Mouse (Mus musculus) lung, postnatal 36 days (tissue): ENCODE data around the gene Fut1.

Experiments
- DNase-seq: peaks from one replicate; pipeline ENCODE4 v3.0.0; 2022; ENCODE audit warnings: mixed read lengths

Fut1 gene

GRCm38 (mm10) chr7:45605704-45606289 is 11.3 kb upstream of the Fut1 start:
- no peak for DNase-seq

- DNase-seq, result no peak
These were observed 7.6 kb upstream of the Fut1 start for GRCm38 (mm10) chr7:45609511-45609910.

- no peak for DNase-seq
These were observed 812 bp upstream of the Fut1 start for GRCm38 (mm10) chr7:45616277-45616676.

GRCm38 (mm10) chr7:45618316-45618715 is 1.2 kb downstream of the Fut1 start:
- DNase-seq, result no peak

- no peak for DNase-seq
These were observed 2.5 kb downstream of the Fut1 start for GRCm38 (mm10) chr7:45619592-45619991.

DNA sequence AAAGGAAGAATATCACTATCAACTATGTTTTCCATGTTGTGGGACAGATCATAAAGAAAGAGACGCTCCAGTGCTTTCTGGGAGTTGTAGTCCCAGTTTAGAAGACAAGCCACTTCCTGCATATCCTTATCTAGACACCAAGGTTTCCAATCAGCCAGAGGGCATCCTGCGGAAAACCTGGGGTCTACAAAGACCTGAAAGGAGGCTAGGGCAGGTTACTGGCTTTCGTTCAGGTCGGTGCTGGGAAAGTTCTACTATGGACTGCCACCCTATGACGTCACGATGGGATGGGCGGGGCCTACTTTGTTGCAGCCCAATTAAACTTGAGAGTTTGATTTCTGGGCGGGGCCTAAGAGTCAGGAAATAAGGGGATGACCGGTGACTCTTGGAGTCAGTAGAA is 4.4 kb downstream of the Fut1 start, which contains the start of gene Izumo1:
Gene Izumo1 (plus strand): TSS at position 369 of the 400 bp plus-strand sequence.
- DNase-seq, result peak; percentile 73

DNA sequence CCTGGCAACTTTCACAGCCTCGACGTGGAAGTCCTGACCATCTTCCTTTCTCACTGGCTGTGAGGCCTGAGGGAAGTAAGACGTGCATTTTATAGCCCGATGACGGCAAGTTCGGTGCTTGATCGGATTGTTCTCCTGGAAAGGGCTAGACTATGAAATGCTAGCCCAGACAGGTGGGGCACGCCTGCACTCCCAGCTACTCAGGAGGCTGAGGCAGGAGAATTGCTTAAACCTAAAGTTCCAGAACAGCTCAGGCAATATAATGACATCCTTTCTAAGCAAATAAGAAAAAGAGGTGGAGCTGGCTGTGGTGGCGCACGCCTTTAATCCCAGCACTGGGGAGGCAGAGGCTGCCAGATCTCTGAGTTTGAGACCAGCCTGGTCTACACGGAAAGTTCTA is 6.4 kb downstream of the Fut1 start:
- DNase-seq, result no peak

DNA sequence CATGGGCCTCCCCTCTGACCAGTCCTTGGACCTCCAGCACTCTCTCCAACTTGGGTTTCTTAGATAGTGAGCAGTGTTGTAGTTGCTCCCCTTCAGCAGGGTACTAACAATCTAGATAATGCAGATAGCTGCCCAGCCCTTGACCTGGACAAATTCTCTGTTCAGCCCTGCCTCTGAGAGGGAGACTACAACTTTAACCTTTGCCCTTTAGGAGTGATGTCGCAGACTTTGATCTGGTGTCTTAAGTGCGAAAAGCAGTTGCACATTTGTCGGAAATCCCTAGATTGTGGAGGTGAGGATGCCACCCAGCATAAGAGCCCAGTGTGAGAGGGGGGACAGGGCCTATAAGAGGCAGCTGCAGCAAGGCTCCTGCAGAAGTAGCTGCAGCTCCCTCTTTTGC is 7.6 kb downstream of the Fut1 start:
- no peak for DNase-seq

DNA sequence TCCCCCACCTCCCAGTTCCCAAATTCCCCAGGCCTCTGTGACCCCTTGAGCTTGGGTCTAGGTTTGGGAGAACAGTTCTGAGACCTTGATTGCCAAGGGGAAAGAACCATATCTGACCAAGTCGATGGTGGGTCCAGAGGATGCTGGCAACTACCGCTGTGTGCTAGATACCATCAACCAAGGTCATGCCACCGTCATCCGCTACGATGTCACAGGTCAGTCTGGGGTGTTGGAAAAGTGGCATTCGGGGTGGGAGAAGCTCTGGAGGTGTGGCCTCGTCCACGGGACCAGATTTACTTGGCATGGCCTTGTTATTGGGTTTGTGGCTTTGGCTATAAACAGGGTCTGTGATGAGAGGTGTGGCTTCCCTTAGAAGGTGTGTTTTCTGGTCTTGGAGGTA is 8.4 kb downstream of the Fut1 start:
- DNase-seq, result no peak

GRCm38 (mm10) chr7:45626571-45627076 is 9.5 kb downstream of the Fut1 start:
- peak; percentile 70 for DNase-seq

DNA sequence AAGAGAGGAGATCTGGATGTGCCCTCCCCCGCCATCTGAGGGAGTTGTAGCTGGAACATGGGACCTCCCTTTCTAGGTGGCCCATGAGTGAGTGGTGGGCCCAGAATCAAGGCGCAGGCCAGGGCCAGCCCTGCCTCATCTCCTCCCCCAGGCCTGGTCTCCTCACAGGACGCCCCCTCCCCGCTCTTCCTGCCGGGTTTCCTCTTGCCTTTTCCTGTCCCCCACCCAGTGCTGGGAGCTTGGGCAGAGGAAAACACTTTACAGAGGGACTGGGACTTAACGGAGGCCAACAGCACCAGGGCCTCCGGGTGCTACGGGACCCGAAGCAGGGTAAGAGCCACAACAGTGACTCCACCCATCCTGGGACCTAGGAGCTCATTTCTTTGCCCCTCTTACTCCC is 10.2 kb downstream of the Fut1 start, which contains the start of gene Rasip1:
Gene Rasip1 (plus strand): TSS at position 228 of the 400 bp plus-strand sequence.
- peak; percentile 86 for DNase-seq

DNA sequence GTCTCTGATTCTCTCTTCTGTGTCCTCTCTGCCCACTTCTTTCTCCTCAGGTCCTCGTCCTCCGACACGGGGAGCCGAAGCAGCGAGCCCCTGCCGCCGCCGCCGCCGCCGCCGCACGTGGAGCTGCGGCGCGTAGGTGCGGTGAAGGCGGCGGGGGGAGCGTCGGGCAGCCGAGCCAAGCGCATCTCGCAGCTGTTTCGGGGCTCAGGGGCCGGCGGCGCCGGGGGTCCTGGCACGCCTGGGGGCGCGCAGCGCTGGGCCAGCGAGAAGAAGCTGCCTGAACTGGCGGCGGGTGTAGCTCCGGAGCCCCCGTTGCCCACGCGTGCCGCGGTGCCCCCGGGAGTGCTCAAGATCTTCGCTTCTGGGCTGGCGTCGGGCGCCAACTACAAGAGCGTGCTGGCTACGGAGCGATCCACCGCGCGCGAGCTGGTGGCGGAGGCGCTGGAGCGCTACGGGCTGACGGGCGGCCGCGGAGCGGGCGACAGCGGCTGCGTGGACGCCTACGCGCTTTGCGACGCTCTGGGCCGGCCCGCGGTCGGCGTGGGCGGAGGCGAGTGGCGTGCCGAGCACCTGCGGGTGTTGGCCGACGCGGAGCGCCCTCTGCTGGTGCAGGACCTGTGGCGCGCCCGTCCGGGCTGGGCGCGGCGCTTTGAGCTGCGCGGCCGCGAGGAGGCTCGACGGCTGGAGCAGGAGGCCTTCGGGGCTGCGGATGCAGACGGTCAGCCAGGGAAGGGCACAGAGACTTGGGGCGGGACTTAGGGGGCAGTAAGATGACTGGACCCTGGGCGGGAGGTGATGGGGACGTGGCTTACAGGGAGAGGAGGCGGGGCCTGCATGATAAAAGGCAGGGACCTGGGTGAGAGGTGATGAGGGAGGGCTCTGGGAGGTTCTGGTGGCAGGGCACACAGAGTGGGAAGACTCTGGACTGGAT is 11.5 kb downstream of the Fut1 start:
- peak; percentile 93 for DNase-seq

DNA sequence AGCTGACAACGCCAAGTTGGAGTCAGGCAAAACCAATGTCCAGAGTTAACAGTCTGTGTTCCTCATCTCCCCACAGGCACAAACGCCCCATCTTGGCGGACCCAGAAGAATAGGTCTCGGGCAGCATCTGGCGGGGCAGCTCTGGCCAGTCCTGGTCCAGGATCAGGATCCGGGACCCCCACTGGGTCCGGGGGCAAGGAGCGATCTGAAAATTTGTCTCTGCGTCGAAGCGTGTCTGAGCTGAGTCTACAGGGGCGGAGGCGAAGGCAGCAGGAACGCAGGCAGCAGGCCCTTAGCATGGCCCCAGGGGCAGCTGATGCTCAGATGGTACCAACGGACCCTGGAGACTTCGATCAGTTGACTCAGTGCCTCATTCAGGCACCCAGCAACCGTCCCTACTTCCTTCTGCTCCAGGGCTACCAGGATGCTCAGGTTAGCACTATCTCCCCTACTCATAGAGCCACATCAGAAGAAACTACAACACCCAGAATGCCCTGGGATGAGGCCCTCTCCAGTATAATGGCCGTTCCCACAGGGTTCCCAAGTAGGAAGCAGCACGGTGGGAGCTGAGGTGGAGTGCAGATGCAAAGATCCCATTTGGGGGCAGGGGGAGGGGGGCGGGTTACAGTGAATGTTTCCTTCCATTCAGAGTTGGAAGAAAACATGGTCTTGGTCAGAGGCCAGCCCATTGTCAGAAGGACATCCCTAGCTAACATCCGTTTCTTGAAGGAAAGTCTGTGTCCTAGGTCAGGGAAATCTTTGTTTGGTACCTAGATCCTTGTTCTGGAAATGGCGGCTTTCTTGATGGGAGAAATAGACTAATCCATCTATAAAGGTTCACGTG is 13.2 kb downstream of the Fut1 start:
- DNase-seq, result peak; percentile 63

DNA sequence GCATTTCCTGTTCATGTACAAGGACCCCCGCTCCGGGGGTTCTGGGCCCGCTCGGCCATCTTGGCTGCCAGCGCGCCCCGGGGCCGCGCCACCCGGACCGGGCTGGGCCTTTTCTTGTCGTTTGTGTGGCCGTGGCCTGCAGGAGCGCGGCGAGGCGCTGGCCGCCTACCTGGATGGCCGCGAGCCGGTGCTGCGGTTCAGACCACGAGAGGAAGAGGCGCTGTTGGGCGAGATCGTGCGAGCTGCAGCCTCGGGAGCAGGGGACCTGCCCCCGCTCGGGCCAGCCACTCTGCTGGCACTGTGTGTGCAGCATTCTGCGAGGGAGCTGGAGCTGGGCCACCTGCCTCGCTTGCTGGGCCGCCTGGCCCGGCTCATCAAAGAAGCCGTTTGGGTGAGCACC is 15.4 kb downstream of the Fut1 start:
- no peak for DNase-seq

- DNase-seq, result peak; percentile 78
These were observed 18.0 kb downstream of the Fut1 start for GRCm38 (mm10) chr7:45634946-45635681.

- DNase-seq, result peak; percentile 69
These were observed 18.9 kb downstream of the Fut1 start for GRCm38 (mm10) chr7:45635711-45636688.

- no peak for DNase-seq
These were observed 20.6 kb downstream of the Fut1 start for GRCm38 (mm10) chr7:45637710-45638109.

DNA sequence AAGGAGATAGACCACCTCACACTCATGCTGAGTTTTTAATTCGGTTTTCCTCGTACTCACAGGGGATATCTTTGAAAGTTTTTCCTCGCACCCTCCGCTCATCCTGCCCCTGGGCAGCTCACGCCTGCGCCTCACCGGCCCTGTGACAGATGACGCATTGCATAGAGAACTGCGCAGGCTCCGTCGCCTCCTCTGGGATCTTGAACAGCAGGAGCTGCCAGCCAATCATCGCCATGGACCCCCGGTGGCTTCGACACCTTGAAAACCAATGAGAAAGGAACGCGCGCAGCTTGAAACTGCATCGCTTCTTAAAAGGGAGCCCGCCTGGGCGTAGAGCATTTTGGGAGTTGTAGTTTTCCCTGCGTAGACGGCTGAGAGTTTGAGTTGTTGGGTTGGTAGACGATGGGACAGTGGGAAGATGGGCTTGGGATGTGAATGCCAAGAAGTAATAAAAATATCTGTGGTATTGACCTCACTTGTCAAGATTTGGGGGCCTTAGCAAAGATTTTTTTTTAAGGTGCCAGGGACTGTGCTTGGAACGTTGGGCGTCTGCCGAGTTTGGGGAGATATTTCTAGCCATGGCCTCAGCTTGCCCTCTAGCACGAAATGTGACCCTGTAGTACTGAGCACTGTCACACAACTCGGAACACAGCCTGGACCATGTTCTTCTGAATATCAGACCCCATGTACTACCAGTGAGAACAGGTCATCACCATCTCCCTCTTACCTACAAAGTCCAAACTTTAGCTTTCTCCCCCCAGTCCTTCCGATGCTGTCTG is 21.7 kb downstream of the Fut1 start:
- DNase-seq, result peak; percentile 94

- DNase-seq, result no peak
These were observed 22.5 kb downstream of the Fut1 start, which contains the start of gene Mamstr for GRCm38 (mm10) chr7:45639561-45640027. Gene Mamstr, plus strand, starts transcription at chr7:45639977.
